Mouse (Mus musculus) embryonic facial prominence, embryonic 11.5 days (tissue): ENCODE measurements at regions not wholly inside any gene's neighbourhood (a gene's known extent, or its start where the extent isn't known, plus 50 kb on each side); places are given as distances from the start of the nearest gene placed in this dataset.
A peak's percentile ranks its signal among the peaks of the same experiment; 100 is the strongest.

Source experiments
- ATAC-seq: fragments of 200-750 bp; cut with Nextera tagmentation; replicated peaks from 2 replicates; pipeline ENCODE4 v1.8.0; 2017; ENCODE audit warnings: low read depth; ENCODE audit not compliant: insufficient number of reproducible peaks, low FRiP score, low TSS enrichment
- DNase-seq: peaks from one replicate; pipeline ENCODE4 v3.0.0-alpha.2; 2015; ENCODE audit warnings: low spot score
- H3K27ac ChIP-seq: fragments of 300-500 bp; sonication (generic); replicated peaks from 2 replicates; pipeline ENCODE4 v1.5.1; 2014; ENCODE audit warnings: mild to moderate bottlenecking, low read depth, low read length, control low read depth
- H3K27me3 ChIP-seq: fragments of 300-500 bp; sonication (generic); 2 replicates; pipeline ENCODE4 v1.6.1; 2014; ENCODE audit warnings: mild to moderate bottlenecking, low read length, moderate library complexity, mixed read lengths; ENCODE audit not compliant: control insufficient read depth, insufficient read depth
- H3K36me3 ChIP-seq: fragments of 300-500 bp; sonication (generic); replicated peaks from 2 replicates; pipeline ENCODE4 v1.6.1; 2014; ENCODE audit warnings: low read depth, mild to moderate bottlenecking, low read length, moderate library complexity, mixed read lengths; ENCODE audit not compliant: control insufficient read depth, insufficient read depth
- H3K4me1 ChIP-seq: fragments of 300-500 bp; sonication (generic); 2 replicates; pipeline ENCODE4 v1.6.1; 2014; ENCODE audit warnings: low read length, mixed read lengths; ENCODE audit not compliant: control insufficient read depth, insufficient read depth
- H3K4me2 ChIP-seq: fragments of 300-500 bp; sonication (generic); 2 replicates; pipeline ENCODE4 v1.6.1; 2014; ENCODE audit warnings: low read depth, mild to moderate bottlenecking, control low read depth, low read length, moderate library complexity
- H3K4me3 ChIP-seq: fragments of 300-500 bp; sonication (generic); 2 replicates; pipeline ENCODE4 v1.5.1; 2014; ENCODE audit warnings: low read depth, low read length, control low read depth
- H3K9ac ChIP-seq: fragments of 300-500 bp; sonication (generic); replicated peaks from 2 replicates; pipeline ENCODE4 v1.6.1; 2014; ENCODE audit warnings: mild to moderate bottlenecking, control low read depth, low read length
- H3K9me3 ChIP-seq: fragments of 300-500 bp; sonication (generic); replicated peaks from 2 replicates; pipeline ENCODE4 v1.6.1; 2016; ENCODE audit warnings: mild to moderate bottlenecking, low read length, inconsistent platforms, mixed read lengths; ENCODE audit not compliant: control insufficient read depth
- WGBS: fragments of 180-500 bp; shearing (Covaris S2); extraction: QIAGEN DNeasy Blood & Tissue Kit; methylation state at CpG from one replicate; pipeline ENCODE4 v1.1.7; 2014; 5-methylcytosine and 5-hydroxymethylcytosine counted together

- DNase-seq: peak; percentile 32
- 70% methylated on average over 5 of the region's 5 CpGs for WGBS
These were observed 336.4 kb upstream of the Epha6 start for GRCm38 (mm10) chr16:60941767-60942166.

More at GRCm38 (mm10) chr16:60941767-60942166, 336.4 kb upstream of the Epha6 start:
- Histone ChIP-seq H3K27me3 (no peaks in the 10 kb centered on the region), H3K9ac (no peak overlapping the region), H3K4me2 (no peak overlapping the region), H3K4me1 (no peaks in the 10 kb centered on the region), H3K36me3 (no peaks in the 10 kb centered on the region), H3K27ac (no peak overlapping the region), H3K9me3 (no peaks in the 10 kb centered on the region), H3K4me3 (no peak overlapping the region)
- ATAC-seq: no peak
